Mouse (Mus musculus) mature B cell (primary cell): Measurements from ENCODE around the gene Carm1.
"Not testable (repeated sequence)": the region's sequence is repeated elsewhere in the genome, so short reads cannot be mapped to it uniquely, and the experiment has no call there.

ENCODE experiments used
- in situ Hi-C: fragments of 300-500 bp; cut with MboI; formaldehyde crosslinking; loops from 2 replicates; pipeline ENCODE4 v1.14.3; 2019

Carm1 gene

DNA sequence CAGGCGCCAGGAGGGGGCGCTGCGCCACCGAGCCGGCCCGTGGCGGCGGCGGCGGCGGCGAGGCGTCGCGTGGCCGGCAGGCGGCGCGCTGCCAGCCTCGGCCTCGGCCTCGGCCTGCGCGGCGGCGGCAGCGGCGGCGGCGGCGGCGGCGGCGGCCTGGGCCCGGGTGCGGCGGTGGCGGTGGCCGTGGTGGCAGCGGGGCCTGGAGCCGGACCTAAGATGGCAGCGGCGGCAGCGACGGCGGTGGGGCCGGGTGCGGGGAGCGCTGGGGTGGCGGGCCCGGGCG lies at the start of gene Carm1:
Gene Carm1, plus strand, starts transcription at position 106 of the 286 bp plus-strand sequence.
- in situ Hi-C loops = no loop called here

DNA sequence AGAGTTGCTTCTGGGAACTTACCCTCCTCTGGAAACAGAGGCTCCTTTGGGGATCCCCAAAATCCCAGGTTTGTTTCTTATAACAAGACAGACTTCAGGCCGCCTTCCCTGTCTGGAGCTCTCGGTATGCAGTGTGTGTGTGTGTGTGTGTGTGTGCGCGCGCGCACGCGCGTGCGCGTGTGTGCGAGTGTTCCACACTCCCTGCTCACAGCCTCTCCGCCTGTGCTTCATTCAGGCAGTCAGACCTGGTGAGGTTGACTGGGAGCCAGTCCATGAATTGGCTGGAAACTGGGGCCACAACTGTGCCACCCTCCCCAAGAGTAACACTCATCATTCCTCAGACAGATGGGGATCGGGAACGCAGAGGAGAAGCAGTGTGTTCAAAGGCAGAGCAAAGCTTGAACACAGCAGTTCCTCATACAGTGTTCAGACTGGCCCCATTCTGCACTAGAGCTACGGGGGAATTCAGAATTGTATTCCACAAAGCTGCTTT lies 49.6 kb upstream of the Carm1 start:
- in situ Hi-C loops = no loop called here

DNA sequence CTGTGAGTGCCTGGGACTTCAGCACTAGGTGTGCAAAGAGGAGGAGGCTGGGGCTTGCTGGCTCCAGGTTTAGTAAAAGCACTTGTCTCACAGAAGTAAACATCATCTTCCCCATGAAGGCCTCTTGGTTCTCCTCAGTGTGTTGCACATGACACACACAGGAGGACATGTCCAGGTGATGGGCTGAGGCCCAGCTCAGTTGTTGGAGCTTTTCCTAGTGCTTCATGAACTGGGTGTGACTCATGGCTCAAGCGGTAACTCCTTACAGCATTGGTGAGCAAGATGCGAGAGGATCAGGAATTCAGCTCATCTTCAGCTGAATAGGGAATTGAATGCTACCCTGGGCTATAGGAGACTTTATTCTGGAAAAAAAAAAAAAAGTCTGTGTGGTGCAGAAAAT lies 49.0 kb upstream of the Carm1 start:
- in situ Hi-C loops = no loop called here

DNA sequence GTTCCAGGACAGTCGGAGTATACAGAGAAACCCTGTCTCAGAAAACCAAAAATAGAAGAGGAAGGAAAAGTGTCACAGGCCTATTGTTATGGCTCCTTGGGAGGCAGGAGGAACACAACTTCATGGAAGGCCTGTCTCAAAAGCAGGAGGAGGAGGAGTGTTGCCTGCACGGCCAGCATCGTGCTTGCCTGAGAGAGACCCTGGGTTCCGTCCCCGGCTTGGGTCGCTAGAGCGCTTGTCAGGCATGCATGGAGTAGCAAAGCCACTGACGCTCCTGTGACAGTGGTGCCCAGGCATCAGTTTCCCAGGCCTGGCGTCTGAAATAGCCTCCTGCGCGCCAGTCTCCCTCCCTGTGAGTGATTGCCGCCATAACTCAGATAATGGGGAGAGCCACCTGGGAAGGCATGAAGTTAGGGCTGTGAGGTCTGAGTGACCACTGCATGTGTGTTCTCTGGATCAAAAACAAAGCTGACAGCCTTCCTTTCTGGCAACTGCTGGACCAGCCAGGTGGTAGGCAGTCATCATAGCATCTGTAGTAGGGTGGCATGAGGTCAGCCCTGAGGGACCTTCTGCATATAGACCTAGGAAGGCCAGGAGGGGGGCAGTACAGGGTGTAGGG lies 48.3 kb upstream of the Carm1 start:
- in situ Hi-C loops = no loop called here

DNA sequence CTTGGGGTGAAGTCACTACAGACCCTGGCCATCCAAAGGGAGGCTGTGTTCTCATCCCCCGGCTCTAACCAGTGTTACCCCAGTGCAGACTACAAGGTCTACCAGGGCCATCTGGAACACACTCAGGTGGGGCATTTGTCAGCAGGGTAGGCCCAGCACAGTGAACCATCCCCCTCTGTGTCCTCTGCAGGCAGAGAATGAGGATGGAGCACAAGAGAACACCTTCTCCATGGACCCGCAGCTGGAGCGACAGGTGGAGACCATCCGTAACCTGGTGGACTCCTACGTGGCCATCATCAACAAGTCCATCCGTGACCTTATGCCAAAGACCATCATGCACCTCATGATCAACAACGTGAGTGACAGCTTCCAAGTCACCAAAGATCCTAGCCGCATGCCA lies 43.3 kb upstream of the Carm1 start:
- in situ Hi-C loops = no loop called here

DNA sequence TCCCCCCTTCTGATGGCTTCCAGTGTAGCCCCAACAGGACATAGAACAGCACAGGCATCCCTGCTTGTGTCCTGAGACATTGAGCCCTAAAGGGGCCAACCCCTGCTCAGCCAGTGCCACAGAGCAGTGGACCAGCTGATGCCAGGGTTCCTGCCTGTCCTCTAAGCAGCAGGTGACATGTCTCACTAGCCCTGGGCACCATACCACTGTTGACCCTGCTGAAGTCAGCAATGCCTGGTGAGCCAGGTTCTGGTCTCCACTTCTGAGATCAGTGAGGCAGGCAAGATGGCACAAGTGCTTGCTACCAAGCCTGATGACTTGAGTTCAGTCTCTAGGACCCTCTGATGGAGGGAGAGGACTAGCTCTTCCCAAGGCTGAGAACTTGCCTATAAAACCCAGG lies 40.9 kb upstream of the Carm1 start:
- in situ Hi-C loops = no loop called here

DNA sequence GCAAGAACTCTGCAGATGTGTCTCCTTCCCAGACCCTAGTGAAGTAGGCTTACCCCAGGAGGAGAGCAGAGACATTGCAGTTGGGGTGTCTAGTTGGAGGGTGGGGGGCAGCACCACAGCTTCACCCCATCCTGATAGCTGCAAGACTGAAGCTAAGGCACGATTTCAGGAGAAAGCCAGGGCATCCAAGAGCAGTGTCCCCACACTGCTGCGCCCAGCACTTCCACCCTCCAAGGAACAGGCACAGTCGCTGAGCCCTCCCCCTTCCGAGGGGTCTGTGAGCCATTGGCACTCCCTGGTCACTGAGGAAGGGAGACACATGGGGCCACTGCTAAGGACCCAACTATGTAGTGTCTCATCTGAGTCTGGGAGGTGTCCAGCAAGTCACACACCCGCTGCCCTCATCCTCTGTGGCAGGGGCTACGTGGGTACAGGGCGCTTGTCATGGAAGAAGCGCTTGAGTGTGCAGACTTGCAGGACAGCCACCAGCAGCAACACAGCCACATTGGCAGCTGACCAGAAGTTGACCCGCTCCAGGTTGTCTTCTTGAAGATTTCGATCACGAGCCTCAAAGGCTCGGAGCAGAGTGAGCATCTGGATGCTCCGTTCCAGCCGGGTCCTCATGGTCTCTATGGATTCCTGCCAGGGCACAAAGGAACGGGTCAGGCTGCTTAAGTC lies 38.8 kb upstream of the Carm1 start:
- in situ Hi-C loops = no loop called here

DNA sequence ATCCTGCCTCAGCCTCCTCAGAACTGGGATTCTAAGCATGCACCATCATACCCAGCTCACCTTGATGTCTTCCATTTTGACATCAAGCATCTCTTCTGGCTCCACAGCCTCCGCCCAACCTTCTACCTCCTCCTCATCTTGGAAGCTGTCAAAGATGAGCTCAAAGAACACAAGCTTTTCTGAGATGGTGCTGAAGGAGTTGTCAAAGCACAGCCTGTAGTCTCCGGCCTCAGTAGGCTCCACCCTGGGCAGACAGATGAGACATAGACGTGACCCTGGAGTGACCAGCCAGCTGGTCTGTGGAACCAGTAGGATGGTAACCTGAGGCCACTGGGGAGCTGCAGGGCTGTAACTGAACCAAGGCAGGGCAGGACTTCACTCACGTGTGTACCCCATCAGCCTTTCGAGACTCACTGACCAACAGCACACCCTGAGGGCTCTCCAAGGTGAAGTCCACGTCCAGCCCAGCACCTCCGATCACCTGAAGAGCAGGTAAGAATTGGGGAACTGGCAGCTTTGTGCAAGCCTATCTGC lies 37.8 kb upstream of the Carm1 start:
- in situ Hi-C loops = no loop called here

DNA sequence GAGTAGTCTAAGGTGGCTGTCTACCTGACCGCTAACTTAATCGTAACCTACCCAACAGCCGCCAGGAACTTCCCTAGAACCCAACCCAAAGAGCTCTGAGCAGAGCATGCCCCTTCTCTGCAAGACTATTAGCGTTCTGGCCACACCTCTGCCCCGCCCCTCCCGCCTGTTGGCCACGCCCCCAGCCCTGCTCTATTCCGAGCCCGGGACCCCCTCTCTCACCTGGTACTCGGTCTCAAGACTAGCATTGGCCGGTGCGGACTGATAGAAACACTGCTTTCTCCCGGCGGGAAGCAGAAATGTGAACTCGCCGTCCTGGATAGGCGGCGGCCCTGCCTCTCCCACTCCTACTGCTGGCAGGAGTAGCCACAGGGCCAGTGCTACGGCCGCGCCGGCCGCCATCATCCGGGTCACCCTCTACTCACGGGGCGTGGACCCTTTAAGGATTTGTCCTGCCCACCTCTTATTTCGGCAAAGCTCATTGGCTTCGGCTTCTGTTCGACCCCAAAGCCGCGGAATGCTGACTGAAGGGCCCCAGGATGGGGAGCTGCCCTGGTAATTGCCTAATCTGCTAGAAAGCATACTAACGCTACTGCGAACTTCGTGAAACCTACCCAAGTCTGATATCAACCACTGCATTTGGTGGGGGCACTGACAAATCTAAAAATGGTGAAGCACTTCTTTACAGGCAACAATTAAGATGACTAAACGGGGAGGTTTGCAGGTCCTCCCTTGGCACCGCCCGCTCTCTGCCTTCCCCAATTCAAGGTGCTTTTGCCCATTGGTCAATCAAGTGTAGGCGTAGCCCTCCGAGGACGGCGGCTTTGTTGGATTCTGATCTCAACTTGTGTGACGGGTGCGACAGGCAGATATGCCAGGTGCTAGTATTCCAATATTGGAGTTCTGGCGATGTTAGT lies 36.7 kb upstream of the Carm1 start, which contains the start of gene Tmed1:
Gene Tmed1, minus strand, starts transcription at position 481 of the 917 bp plus-strand sequence.
- in situ Hi-C loops = no loop called here

DNA sequence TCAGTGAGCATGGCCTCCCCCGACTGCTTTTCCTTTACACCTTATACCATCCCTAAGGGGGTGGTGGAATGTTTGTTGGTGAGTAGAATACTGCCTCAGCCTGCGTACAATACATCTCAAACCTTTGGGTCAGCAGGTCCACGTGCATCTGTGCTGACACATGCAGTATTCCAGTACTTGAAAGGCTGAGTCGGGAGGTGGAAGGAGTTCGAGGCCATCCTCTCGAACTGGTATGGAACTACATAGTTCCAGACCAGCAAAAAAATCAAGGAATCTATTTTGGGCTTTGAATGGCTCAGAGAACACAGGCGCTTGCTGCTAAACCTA lies 36.0 kb upstream of the Carm1 start:
- in situ Hi-C loops = no loop called here

DNA sequence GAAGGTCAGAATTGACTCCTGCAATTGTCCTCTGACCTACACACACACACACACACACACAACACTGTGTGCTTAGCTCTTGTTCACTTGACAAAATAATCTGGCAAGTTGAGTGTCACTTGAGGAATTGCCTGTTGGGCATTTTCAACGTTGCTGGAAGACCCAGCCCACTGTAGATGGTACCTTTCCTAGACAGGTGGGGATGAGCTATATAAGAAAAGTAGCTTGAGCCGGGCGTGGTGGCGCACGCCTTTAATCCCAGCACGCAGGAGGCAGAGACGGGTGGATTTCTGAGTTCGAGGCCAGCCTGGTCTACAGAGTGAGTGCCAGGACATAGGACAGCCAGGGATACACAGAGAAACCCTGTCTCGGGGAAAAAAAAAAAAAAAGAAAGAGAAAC lies 35.6 kb upstream of the Carm1 start:
- in situ Hi-C loops = no loop called here

DNA sequence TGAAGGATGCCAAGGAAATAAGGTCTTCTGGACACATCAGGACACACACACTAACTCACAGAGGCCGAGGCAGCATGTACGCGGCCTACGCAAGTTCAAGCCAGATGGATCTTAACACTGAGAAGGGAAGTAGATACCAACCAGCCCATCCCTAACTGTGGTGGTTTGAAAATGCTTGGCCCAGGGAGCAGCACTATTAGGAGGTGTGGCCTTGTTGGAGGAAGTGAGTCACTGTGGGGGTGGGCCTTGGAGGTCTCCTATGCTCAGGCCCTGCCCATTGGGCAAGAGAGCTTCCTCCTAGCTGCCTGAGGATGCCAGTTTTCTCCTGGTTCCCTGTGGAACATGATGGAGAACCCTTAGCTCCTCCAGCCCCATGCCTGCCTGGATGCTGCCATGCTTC lies 33.2 kb upstream of the Carm1 start:
- in situ Hi-C loops = no loop called here

DNA sequence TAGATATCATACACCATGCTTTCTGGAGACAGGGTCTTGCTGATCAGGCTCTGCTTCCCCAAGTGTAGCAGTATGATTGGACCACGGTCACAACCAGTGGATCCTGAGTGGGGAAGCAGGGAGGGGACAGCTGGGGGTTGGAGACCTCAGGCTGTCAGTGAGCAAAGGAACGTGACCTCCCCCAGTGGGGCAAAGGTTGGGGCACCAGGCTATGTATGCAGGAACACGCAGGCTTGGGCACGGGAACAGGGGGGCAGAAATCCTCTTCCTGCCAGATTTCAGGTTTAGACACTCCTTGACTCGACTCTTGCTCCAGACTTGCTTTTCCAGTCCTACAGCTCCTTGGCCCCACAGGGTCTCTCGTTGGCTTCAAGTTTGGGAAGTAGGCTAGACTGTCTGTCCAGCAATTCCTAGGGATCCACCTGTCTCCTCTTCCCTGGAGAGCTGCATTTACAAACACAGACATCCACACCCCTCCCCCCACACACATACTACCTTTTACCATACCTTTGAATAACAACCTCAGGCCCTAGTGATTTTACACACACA lies 28.7 kb upstream of the Carm1 start:
- in situ Hi-C loops = no loop called here

DNA sequence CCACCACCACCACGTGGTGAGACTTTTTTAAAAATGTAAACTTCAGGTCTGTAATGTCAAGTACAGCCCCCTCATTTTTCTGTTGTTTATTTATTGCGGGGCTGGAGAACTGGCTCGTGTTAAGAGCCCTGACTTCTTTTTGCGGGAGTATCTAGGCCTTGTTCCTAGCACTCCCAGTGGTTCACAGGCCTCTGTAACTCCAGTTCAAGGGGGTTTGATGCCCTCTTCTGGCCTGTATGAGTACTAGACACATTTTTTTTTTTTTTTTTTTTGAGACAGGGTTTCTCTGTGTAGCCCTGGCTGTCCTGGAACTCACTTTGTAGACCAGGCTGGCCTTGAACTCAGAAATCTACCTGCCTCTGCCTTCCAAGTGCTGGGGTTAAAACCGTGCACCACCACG lies 28.0 kb upstream of the Carm1 start:
- in situ Hi-C loops = not testable (repeated sequence)

DNA sequence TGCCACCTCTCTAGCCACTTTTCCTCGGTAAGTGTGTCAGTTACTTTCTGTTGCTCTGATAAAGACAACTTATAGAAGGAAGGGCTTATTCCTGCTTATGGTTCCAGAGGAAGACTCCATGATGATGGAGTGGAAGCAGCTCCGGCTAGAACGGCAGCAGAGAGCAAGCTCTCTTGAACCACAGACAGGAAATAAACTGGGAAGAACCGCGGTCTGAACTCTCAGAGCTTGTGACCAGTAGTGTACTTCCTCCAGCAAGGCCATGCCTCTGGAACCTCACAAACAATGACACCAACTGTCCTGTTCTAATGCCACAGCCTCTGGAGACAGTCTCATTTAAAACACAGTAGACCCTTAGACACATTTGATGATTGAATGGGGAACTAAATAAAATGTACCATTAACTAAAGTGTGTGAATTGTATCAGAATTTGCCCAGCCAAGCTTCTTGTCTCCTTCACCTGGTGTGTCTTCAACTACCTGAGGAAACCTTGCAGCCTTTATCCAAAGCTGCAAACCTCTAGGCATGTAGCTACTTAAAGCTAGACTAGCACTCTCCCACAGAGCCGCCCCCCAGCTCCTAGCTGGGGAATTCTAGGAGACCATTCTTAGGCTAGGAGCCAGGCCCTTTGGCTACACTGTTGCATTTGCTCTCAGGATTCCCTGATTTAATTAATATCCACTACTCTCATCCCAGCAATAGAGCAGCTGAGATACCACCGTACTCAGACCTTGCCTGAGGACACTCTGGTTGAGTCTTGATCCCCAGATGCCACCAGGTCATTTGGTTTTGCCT lies 21.4 kb upstream of the Carm1 start:
- in situ Hi-C loops = no loop called here

DNA sequence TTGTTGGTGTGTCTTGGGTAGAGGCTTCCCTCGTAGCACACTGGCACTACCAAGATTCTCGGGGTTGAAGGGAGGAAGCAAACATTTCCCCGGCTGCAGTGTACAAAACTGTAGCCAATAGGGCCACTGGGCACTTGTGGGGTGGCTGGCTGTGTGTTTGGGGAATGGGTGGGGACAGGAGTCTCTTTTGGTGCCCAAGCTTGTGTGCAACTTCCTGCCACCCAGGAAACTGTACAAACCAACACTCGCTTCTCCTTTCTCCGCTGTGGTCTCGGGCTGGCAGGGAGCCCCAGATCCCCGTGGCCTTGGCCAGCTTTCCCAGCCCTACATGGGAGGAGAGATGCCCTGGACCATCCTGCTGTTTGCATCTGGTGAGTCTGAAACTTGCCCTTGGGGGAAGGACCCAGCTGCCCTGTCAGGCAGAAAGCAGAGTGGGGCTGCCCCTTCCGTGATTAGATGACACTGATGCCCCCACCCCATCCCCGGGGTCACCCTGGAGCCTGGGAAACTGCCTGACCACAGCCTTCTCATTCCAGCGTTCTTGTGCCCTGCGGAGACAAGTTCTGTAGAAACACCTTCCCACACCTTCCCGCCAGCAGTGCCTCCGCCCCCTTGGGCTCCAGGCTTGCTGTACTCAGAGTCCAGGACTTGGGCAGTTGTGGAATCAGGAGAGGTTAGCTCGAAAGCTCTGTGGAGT lies 20.6 kb upstream of the Carm1 start, which contains the start of gene AB124611:
Gene AB124611, plus strand, starts transcription at position 240 of the 697 bp plus-strand sequence.
- in situ Hi-C loops = no loop called here

DNA sequence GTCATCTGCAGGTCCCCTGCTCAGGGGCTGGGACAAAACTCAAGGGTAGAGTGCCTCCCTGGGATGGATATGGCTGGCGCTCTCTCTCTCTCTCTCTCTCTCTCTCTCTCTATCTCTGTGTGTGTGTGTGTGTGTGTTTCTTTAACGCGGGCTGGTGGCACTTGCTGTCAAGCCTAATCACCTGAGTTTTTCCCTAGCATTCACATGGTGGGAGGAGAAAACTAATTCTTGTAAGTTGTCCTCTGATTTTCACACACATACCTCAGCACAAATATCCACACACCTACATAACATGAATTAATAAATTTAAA lies 20.1 kb upstream of the Carm1 start:
- in situ Hi-C loops = no loop called here

DNA sequence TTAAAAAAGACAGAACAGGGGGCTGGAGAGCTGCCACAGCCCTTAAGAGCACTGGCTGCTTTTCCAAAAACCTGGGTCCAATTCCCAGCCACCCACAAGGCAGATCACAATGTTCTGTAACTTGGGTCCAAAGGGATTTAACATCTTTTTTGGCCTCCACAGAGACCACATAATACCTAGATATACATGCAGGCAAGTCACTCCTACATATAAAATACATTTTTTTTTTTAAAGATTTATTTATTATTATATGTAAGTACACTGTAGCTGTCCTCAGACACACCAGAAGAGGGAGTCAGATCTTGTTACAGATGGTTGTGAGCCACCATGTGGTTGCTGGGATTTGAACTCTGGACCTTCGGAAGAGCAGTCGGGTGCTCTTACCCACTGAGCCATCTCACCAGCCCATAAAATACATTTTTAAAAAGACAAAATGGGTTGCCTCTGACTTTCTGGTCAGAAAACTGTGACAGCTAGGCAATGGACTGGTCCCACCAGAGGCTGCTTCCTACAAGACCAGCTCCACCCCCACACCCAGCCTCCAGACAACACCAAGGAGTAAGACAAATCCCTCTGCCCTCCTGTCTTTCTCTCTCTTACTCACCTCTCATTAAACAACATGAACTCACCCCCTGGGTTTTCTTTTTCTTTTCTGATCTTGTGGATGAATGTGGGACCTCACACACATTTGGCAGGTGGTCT lies 19.4 kb upstream of the Carm1 start:
- in situ Hi-C loops = no loop called here

DNA sequence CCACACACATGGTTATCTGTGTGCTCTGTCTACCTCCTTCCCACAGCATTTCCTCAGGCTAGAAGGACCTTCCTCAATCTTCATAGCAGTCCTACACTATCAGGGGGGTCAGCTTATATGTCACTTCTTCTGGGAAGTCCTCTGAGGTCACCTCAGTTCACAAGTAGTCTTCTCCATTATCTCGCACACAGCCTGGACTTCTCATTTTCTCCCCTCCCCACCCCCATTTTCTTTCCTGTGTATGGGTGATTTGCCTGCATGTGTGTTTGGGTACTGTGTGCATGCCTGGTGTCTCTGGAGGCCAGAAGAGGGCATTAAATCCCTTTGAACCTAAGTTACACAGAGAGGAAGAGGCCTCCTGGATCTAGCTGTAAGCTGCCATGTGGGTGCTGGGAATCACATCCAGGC lies 18.8 kb upstream of the Carm1 start:
- in situ Hi-C loops = no loop called here

DNA sequence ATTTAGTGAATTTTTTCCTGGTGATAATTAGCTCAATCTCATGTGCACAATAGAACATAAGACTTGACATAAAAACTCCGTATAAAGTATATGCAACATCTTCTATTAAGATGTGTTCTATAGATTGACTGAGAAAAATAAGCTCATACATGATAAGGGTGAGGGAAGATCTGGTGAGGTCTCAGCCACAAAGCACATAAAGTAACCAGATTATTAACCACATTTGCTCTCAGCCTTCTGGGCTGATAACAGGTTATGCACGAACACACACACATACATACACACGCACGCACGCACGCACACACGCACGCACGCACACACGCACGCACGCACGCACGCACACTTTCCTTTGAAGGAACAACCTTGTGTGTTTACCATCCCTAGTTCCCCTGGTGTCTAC lies 10.2 kb upstream of the Carm1 start:
- in situ Hi-C loops = no loop called here
